Mouse (Mus musculus) heart, adult 9 months (tissue): Measurements from ENCODE around the gene Dnajc12.
A peak's percentile ranks its signal among the peaks of the same experiment; 100 is the strongest.
"Not testable (repeated sequence)": the region's sequence is repeated elsewhere in the genome, so short reads cannot be mapped to it uniquely, and the experiment has no call there.

ENCODE experiments used
- DNase-seq, 2 experiments: peaks; one replicate each; pipeline ENCODE4 v3.0.0; 2022; ENCODE audit warnings: low spot score in 2 of 2

The Dnajc12 gene

DNA sequence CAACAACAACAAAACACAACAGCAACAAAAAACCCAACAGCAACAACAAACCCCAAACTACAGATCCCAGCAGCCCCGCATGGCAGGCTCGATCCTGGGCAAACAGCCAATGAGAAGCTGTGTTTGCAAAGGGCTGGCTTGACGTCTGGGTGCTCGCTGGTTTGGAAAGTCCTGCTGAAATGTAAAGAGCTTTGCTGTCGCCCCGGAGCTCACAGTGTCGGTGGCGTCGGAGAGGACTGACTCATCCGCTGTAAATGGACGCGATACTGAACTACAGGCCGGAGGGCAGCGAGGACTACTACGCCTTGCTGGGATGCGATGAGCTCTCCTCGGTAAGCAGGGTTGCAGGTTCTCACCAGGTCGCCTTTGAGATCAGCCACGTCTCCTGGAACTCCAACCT lies 4.2 kb downstream of the Dnajc12 start:
- peak; percentile 77 for DNase-seq

DNA sequence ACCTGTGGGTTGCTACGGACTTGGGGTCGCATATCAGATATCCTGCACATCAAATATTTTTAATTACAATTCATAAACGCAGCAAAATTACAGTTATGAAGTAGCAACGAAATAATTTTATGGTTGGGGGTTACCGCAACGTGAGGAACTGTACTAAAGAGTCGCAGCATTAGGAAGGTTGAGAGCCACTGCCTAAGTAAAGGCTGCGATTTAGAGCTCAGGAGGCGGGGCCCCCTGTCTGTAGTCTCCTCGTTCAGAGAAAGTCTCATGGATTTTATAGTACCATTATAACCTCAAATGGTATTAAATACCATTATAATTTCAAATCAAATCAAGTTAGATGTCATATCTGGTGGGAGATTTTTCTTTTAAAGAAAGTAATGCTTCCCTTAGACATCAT lies 4.7 kb downstream of the Dnajc12 start:
- DNase-seq: no peak

DNA sequence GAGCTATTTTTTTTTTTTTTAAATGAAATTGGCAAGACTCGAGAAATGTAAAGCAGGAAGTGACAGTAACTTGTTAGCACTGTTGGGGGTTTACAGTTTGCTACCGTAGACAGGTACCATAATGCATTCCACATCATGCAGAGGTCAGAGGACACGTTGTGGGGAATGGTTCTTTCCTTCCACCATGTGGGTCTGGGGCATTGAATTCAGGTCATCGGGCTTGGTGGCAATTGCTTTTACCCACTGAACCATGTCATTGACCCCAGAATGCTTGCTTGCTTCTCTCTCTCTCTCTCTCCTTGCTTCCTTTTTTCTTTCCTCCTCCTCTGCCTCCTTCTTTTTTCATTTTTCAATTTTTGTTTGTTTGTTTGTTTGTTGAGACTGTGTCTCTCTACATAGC lies 6.7 kb downstream of the Dnajc12 start:
- no peak for DNase-seq

DNA sequence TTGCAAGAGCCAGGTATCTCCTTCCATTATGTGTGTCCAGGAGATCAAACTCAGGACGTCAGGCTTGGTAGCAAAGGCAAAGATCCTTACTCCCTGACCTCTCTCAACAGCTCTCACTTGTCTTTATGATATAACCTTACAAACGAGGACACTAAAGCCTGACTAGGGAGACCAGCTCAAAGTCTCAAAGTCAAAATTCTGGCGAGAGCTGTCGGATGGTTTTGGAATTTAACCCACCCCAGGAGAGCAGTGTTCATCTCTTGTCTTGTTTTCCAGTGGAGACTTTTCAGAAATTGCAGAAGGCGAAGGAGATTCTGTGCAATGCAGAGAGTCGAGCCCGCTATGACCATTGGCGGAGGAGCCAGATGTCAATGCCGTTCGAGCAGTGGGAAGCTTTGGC lies 14.7 kb downstream of the Dnajc12 start:
- DNase-seq: no peak

DNA sequence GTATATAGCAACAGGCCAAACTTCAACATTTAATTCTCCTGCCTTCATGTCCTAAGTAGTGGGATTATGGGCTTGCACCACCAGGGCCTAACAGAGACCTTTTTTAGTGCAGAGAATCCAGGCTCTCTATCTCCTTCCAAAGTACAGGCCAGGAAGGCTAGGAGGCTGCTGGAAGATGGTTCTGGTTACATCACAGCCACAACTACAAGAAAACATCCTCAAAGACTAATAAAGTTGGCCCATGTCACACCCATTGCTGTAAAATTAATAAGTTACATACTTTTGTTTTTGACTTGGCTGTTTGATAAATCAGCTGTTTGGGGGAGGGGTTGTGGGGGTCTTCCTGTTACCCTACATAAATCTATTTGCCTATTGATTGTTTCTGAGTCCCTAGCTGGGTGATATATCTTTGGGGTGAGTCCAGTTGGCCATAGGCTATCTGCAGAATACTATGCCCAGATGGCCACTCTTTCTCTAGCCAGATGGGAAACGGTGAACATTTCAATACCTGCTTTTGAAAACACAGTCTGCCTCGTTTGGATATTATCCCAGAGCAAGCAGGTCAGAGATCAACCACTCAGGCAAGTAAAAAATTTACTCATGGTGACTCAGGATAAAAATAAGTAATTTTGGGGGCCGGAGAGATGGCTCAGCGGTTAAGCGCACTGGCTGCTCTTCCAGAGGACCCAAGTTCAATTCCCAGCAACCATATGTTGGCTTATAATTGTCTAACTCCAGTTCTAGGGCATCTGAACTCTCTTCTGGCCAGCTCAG lies 20.7 kb downstream of the Dnajc12 start:
- DNase-seq: no peak

DNA sequence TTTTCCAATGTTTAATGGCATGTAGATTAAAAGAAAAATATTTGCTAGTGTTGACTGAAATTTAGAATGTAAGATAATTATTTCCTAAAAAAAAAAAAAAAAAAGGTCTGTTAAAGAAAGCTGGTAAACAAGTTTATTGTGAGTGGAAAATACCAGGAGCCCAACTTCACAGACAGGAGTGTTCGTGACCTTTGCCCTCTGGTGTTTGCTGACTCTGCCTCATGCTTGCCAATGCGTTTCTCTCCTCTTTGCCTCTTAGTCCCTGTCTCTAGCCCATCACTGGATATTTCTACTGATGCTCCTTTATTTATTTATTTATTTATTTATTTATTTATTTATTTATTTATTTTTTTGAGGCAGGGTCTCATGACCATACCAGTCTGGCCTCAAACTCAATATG lies 21.4 kb downstream of the Dnajc12 start:
- DNase-seq: no peak

DNA sequence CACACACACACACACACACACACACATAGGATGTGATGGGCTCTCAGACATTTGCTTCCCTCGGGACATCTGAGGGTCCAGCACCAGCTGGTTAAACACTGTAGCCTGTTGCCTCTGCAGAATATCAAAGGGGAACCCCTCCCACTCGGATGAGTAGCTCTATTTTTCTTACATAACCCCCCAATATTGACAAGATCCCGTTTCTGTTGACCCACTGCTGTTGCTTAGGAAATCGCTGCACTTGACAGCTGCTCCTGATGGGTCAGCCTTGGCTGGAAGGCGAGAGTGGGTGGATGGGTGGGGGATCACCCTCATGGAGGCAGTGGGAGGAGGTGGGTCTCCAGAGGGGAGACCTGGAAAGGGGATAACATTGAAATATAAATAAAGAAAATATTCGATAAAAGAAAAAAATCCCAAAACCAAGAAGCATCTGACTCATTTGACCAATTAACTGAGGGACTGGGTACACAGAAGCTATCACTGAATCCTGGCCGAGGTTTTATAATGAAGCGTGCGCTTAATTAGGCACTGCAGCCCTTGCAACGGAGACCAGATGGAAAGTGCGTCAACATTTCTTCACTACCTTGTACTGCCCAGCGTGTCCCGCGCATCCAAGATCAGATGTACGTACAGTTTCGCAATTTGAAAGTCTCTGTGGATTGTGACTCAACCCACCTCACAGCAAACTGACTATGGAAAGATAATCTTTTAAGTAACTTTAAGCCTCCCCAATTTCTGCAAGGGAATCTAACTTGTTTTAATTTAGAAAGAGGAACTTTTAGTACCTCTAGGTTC lies 28.1 kb downstream of the Dnajc12 start:
- DNase-seq: no peak

DNA sequence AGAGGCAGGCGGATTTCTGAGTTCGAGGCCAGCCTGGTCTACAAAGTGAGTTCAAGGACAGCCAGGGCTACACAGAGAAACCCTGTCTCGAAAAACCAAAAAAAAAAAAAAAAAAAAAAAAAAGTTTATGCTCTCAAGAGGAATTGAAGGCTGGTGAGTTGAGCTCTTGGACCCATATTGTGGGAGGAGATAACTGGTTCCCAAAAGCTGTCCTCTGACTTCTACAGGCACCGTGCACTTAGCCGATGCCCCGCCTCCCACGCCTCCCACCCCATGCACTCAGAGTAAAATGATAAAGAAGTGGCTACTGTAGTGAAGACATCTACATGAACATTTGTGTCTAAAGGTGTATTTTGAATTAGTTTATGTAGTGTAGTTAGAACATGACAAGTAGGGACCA lies 29.4 kb downstream of the Dnajc12 start:
- DNase-seq: not testable (repeated sequence)

DNA sequence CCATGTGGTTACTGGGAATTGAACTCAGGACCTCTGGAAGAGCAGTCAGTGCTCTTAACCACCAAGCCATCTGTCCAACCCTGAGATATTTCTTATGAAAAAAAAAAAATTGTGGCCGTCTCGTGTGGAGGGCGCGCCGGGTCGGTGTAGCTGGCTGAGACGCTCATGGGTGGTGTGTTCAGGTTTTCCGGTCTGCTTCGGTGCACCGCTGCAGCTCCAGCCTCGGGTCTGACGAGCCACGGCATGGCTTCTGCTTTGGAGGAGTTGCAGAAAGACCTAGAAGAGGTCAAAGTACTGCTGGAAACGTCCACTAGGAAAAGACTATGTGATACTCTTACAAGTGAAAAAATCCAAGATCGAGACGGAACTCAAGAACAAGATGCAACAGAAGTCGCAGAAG lies 30.5 kb downstream of the Dnajc12 start:
- no peak for DNase-seq

DNA sequence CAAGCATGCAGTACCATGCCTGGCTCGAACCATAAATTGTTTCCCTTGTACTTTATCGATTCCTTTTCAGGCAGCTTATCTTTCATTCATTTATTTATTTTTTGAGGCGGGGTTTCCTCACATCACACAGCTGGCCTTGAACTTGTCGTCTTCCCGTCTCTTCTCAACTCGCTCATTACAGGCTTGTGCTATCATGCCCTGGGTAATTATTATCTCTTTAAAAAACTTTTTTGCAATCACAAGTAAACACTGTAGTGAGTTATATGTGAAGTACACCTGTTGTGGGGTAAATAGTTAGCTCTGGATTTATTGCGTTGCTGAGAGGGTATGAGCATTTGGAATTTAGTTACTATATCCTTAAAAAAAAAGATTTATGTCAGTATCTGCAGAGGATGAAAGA lies 33.0 kb downstream of the Dnajc12 start:
- DNase-seq: no peak

DNA sequence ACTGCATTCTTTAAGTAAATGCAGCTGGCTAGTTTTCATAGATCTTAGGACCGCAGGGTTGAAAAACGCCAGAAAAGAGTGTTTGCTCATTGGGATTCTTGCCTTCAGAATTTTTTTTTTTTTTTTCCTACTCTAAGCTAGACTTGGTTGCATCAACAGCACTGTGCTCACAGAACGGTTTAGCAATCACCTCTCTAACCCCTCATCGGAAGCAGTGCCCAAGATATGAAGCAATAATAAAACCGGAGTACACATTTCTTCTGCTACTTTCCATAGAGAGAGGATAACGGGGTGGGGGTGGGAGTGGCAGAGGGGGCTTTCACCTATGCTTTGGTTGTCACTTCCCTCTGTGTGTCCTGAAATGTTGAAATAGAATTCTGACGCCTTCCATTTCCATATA lies 33.6 kb downstream of the Dnajc12 start:
- DNase-seq: no peak

DNA sequence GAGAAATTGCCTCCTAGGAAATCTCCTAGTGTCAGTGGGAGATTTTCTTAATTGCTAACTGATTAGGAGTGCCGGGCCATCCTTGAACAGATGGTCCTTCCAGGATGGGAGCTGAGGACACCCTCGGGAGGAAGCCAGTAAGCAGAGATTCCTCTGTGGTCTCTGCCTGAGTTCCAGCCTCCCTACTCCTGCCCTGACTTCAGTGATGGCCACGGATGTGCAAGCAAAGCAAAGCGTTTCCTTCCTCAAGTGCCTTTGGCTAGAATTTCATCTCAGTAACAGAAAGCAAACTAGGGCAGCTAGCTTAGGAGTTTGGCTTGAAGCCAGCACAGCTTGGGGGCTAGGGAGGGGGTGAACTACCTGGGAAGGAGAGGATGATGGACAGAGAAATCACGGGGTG lies 34.8 kb downstream of the Dnajc12 start:
- DNase-seq: no peak

DNA sequence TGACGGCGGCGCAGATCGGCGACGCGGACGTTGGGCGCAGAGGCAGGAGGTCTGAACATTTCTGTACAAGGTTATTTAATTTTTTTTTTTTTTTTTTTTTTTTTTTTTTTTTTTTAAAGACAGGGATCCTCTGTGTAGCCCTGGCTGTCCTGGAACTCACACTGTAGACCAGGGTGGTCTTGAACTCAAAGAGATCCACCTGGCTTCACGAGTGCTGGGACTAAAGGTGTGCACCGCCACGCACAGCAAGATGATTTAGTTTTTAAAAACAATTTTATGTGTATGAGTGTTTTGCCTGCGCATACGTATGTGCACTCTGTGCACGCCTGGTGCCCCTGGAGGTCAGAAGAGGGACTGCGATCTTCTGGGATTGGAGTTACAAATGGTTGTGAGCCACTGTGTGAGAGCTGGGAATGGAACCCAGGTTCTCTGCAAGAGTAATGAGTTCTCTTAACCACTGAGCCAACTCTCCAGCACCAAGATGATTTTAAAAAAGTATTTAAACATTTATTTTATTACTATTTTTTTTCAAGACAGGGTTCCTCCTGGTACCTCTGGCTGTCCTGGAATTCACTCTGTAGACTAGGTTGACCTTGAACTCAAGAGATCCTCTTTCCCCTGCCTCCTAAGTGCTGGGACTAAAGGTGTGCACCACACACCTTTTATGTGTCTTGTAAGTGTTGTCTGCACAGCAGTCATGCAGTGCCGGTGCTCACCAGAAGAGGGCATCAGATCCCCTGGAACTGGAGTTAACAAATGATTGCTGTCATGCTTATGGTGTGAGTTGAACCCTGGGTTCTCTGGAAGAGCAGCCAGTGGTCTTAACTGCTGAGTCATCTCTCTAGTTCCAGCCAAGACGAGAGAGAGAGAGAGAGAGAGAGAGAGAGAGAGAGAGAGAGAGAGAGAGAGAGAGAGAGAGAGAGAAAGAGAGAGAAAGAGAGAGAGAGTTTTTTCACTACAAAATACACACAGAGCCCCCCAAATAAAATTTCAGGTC lies 39.8 kb downstream of the Dnajc12 start, which contains the start of gene Gm7075:
Gene Gm7075, minus strand, starts transcription at position 51 of the 997 bp plus-strand sequence.
- no peak for DNase-seq

DNA sequence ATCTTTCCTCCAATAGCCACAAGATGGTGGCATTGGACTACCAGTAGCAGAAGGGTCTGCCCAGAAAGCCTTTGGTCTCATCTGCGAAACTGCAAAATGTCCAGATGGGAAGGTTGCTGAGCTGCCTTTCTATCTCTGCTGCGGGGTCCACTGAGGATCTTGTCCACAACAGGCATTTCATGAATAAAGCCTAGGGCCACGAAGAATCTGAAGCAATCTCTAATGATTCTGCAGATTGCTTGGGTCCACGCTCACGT lies 40.4 kb downstream of the Dnajc12 start:
- no peak for DNase-seq

DNA sequence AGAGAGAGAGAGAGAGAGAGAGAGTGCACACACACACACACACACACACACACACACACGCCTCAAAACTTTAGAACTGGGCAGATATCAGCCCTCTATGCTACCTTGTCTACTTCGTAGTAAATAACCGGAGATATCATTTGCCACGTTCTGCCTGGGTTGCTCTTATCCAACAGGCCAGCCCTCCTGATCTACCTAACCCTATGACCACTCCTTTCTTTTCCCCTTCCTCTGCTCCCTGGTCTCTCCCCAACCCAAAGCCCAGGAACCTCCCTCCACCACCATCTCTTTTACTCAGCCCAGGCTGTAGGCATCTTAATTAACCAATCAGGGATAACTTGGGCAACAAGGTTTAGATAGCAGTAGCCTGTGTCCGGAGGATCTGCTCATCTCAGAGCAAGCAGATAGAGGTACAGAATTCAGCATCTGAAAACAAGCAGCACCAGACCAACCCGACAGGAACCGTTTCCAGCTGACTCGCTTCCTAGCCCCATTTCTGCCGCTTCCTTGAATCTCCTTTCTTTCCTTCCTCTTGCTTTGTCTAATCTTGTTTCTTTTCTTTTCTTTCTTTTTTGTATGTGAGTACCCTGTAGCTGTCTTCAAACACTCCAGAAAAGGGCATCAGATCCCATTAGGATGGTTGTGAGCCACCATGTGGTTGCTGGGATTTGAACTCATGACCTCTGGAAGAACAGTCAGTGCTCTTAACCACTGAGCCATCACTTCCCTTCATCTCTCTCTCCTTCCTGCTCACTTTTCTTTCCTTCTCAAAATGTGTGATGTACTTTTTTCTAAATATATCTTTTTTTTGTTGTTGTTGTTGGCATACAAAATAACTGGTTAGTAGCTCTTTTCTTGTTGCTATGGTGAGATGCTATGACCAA lies 41.6 kb downstream of the Dnajc12 start:
- DNase-seq: no peak

DNA sequence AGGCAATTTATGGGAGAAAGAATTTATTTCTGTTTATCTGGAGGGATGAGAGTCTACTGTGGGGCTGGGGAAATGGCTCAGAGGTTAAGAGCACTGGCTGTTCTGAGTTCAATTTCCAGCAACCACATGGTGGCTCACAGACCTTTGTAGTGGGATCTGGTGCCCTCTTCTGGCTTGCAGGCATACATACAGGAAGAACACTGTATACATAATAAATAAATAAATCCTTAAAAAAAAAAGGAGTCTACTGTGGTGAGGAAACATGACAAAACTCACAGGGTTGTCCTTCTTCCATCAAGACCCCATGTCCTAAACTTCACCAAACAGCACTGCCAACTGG lies 42.2 kb downstream of the Dnajc12 start:
- peak in 1 of 2 experiments; percentile 15 for DNase-seq

DNA sequence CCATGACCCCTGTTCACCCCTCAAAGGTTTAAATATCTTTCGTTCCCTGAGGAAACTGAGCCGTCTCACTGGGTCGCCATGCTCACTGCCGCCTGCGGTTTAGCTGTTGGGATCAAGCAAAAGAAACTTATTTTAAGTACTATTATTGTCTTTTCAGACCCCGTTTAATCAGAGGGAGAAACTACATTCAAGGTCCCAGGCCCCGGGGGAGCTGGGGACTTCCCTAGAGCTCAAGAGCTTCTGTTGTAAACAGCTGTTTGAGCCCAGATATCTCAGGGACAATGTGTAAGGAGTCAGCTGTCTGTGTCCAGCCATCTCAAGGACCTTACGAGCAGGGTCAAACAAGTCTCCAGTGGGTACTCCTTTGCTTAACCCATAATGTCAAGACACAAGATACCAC lies 44.9 kb downstream of the Dnajc12 start:
- no peak for DNase-seq

DNA sequence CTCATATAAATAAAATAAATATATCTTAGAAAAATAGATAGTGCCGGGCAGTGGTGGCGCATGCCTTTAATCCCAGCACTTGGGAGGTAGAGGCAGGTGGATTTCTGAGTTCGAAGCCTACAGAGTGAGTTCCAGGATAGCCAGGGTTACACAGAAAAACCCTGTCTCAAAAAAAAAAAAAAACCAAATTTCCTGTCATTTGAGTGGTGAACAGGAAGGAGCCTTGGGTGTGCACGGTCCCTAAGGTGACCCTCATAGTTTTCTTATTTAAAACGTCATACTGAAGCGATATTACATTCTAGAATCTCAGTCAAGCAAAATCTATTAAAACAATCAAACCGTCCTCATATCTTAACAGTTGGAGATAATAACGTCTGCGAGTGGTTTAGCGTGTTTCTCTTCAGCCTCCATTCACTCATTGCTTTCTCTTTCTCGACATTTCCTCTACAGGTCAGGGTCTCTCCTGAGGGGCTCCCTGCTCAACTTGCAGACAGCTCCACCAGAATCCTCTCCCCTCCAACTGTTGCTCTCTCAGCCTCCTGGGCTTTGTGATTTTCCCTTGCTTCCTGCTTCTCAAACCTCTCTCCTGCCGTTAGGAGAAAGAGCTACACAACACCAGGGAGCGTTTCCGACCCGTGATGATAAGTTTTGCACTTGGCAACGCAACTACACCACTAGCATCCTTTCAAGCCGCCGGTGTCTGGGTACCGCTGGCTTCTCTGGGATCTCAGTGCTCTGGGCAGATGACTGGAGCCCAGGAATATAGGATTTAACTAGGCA lies 46.2 kb downstream of the Dnajc12 start:
- peak in 1 of 2 experiments; percentile 19 for DNase-seq

DNA sequence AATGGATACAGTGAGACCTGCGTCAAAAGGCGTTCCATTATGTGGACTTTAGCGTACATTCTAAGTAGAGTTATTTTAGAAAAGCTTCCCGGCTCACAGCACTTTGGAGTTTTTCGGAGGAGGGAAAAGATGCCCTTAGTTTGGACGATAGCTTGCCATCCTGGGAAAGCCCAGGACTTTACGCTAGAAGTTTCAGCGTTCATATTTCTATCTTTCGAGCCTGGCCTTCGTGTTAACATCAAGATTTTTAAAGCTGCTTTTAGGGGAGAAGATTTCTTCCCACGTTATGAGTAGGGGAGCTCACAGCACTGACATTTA lies 46.7 kb downstream of the Dnajc12 start:
- DNase-seq: peak in 1 of 2 experiments; percentile 29

DNA sequence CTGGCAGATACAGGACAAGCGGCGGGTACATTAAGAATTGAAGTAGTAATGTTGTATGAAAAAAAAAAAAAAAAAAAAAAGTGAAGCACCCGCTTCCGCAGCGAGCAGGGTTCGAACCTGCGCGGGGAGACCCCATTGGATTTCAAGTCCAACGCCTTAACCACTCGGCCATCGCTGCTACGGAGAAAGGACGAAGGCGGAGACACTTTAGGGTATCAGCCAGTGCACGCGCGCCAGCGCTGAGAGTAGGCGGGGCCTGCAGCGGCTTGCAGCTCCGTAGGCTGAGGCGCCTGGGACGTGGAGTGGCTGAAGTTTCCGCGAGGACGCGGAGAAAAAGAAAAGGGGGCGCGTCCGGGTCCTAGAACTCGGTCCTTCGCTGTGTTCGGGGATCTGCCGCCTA lies 47.1 kb downstream of the Dnajc12 start:
- peak; percentile 92 to 98 for DNase-seq
